Mouse (Mus musculus) brain, embryonic 14.5 days (tissue): Measurements from ENCODE around the gene Pskh1. TPM values are rescaled to one million over a fixed set of nuclear protein-coding genes. Genes with fewer than 3 reads are reported as not detected.

Experiments
- DNase-seq: peaks from one replicate; pipeline ENCODE4 v3.0.0-alpha.2; 2011; ENCODE audit warnings: low read depth
- CTCF ChIP-seq: fragments of 200-500 bp; IDR thresholded peaks from 2 replicates; pipeline ENCODE4 v1.5.1; 2012; ENCODE audit warnings: inconsistent platforms, mild to moderate bottlenecking, moderate library complexity, borderline replicate concordance; ENCODE audit not compliant: insufficient read depth, insufficient read length; ENCODE audit errors: extremely low read depth
- POLR2A ChIP-seq: fragments of 200-500 bp; IDR thresholded peaks from 2 replicates; pipeline ENCODE4 v1.6.1; 2012; ENCODE audit warnings: mild to moderate bottlenecking, inconsistent platforms, borderline replicate concordance; ENCODE audit not compliant: poor library complexity, insufficient read depth, insufficient read length, severe bottlenecking; ENCODE audit errors: extremely low read depth
- polyA plus RNA-seq: library from polyadenylated mRNA; depleted of rRNA; stranded (reverse); fragments of >200 nt; gene quantifications from 2 replicates; pipeline ENCODE4 v1.2.3, GENCODE M21; 2012

The Pskh1 gene
- polyA plus RNA-seq, 1 experiment = 23.6 TPM

- DNase-seq = no peak
- TF ChIP-seq POLR2A (no peak), CTCF (no peak)
Observed at GRCm38 (mm10) chr8:105897801-105898480, 2.3 kb upstream of the Pskh1 start.

- no peak for DNase-seq
- TF ChIP-seq CTCF = no peak
- TF ChIP-seq POLR2A = no peak
Observed at GRCm38 (mm10) chr8:105900941-105901616, 838 bp downstream of the Pskh1 start.

- no peak for DNase-seq
Observed at GRCm38 (mm10) chr8:105919390-105919789, 19.1 kb downstream of the Pskh1 start.

GRCm38 (mm10) chr8:105925123-105925522 is 24.9 kb downstream of the Pskh1 start:
- no peak for DNase-seq
- no peak for TF ChIP-seq CTCF
- TF ChIP-seq POLR2A = no peak

More at GRCm38 (mm10) chr8:105919390-105919789, 19.1 kb downstream of the Pskh1 start:
- TF ChIP-seq POLR2A (no peak), CTCF (no peak)

GRCm38 (mm10) chr8:105930602-105931001 is 30.4 kb downstream of the Pskh1 start:
- peak; percentile 81 for DNase-seq
- peak; percentile 95 for TF ChIP-seq CTCF
- no peak for TF ChIP-seq POLR2A

- no peak for DNase-seq
- no peak for TF ChIP-seq CTCF
Observed at GRCm38 (mm10) chr8:105931271-105931670, 31.0 kb downstream of the Pskh1 start.

GRCm38 (mm10) chr8:105932525-105932924 is 32.3 kb downstream of the Pskh1 start:
- no peak for TF ChIP-seq CTCF
- no peak for TF ChIP-seq POLR2A
- no peak for DNase-seq

- DNase-seq = no peak
- no peak for TF ChIP-seq POLR2A
- no peak for TF ChIP-seq CTCF
Observed at GRCm38 (mm10) chr8:105933762-105934161, 33.5 kb downstream of the Pskh1 start, which contains the start of gene Ctrl. TSS of gene Ctrl (minus strand) at chr8:105933862.

- DNase-seq = no peak
- TF ChIP-seq POLR2A (no peak), CTCF (no peak)
Observed at GRCm38 (mm10) chr8:105935105-105935504, 34.9 kb downstream of the Pskh1 start.

- TF ChIP-seq POLR2A = no peak
- TF ChIP-seq CTCF = no peak
- no peak for DNase-seq
Observed at GRCm38 (mm10) chr8:105935863-105936603, 35.8 kb downstream of the Pskh1 start.

- TF ChIP-seq POLR2A (peak; percentile 31; the same call in 1 of the 2 replicates), CTCF (no peak)
- peak; percentile 96 for DNase-seq
Observed at GRCm38 (mm10) chr8:105936866-105937475, 36.7 kb downstream of the Pskh1 start.
